Mouse (Mus musculus) left cerebral cortex, adult 2 months (tissue): ENCODE results near the gene Jmjd7. TPM values are rescaled to one million over a fixed set of nuclear protein-coding genes. Genes with fewer than 3 reads are reported as not detected.
A peak's percentile ranks its signal among the peaks of the same experiment; 100 is the strongest.

Source experiments
- DNase-seq, 2 experiments: peaks; one replicate each; pipeline ENCODE4 v3.0.0; 2021 to 2022; ENCODE audit warnings: low spot score in 2 of 2, mixed read lengths in 1 of 2; ENCODE audit errors: extremely low spot score in 1 of 2
- H3K27ac ChIP-seq: fragments of 200-600 bp; 2 replicates; pipeline ENCODE4 v1.8.1; 2022
- H3K4me3 ChIP-seq: fragments of 200-600 bp; 2 replicates; pipeline ENCODE4 v1.8.1; 2022
- CTCF ChIP-seq: fragments of 200-600 bp; IDR thresholded peaks from 2 replicates; pipeline ENCODE4 v1.8.1; 2022; ENCODE audit warnings: antibody characterized with exemption, mild to moderate bottlenecking, moderate library complexity
- intact Hi-C: fragments of 180-260 bp; cut with DNase I; formaldehyde crosslinking; loops from one replicate; pipeline ENCODE4 v1.15.1; 2025
- total RNA-seq, 2 experiments: library from RNA; stranded (reverse); gene quantifications; 2 replicates each; pipeline ENCODE4 v1.2.3; 2021

Jmjd7 gene
- total RNA-seq, 2 experiments from 2014 or later = 4.7 to 6.9 TPM

- intact Hi-C loops = no loop called here
- peak overlapping the region; percentile 9; the same call in 1 of the 2 replicates for H3K4me3 ChIP-seq
- no peak for TF ChIP-seq CTCF
- peak overlapping the region; percentile 90 for H3K27ac ChIP-seq
- DNase-seq = peak; percentile 49 to 61
These were observed 19.4 kb downstream of the Jmjd7 start for GRCm38 (mm10) chr2:120046486-120047310.

DNA sequence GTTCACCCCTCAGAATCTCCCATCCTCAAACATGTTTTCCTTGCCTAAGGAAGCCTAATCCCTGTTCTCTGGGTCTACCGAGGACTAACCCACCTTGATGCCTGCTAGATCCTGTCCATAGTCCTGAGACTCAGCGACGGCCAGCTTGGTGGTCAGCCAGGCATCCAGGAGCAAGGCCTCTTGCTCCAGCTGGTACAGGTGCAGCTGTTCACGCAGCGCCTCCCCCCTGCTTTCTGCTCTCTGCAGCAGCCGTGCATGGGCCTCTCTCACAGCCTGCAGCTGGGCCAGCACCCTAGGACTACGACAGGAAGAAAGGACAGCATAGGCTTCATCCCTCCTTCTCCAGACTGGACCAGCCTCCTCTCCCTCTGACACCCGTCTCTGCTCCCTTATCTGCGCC lies 20.9 kb downstream of the Jmjd7 start:
- intact Hi-C loops = no loop called here
- no peak overlapping the region for H3K4me3 ChIP-seq
- no peak for DNase-seq
- no peak overlapping the region for H3K27ac ChIP-seq
- no peak for TF ChIP-seq CTCF

- no peak overlapping the region for H3K4me3 ChIP-seq
- H3K27ac ChIP-seq = peak overlapping the region; percentile 64
- peak; percentile 45 for TF ChIP-seq CTCF
- intact Hi-C loops = no loop called here
- peak in 1 of 2 experiments; percentile 29 for DNase-seq
These were observed 22.5 kb downstream of the Jmjd7 start for GRCm38 (mm10) chr2:120049632-120050274.

GRCm38 (mm10) chr2:120051405-120051804 lies 24.1 kb downstream of the Jmjd7 start:
- no peak for DNase-seq
- Histone ChIP-seq H3K27ac (no peak overlapping the region), H3K4me3 (no peak overlapping the region)
- no peak for TF ChIP-seq CTCF
- intact Hi-C loops = no loop called here

DNA sequence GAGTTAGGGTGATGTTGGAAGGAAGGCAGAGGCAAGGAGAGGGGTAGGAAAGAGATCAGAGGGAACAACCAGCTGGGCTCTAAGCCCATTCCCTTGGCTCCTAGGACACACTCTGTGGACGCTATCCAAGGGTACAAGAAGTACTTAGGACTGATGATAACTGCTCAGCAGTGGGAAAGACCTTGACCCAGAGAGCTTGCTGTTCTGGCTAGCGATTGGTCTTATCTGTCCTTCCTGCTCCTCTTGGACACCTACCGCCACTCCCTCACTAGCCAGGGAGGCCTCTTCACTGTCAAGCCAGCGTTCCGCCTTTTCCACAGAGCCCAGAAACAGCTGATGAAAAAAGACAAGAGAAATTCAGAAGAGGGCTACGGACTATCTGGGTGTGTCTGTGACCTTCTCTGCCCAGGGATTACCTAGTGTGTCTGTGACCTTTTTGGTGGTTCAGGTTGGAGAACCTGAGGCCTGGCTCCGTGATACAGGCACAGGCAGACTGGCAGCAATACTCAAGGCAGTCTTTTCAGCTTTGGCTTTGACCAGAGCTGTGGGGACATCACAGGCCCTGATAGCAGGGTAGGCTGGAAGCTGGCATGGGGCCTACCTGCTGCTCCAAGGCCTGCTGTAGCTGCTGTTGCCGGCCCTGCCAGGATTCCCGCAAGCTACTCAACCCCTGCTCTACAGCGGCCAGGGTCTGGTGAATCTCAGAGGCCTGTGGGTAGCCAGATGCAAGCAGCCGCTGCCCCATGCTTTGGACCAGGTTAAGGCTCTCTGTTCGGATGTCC lies 27.7 kb downstream of the Jmjd7 start:
- intact Hi-C loops = no loop called here
- no peak overlapping the region for H3K4me3 ChIP-seq
- TF ChIP-seq CTCF = no peak

GRCm38 (mm10) chr2:120055923-120056322 lies 28.6 kb downstream of the Jmjd7 start:
- no peak overlapping the region for H3K4me3 ChIP-seq
- H3K27ac ChIP-seq = no peak overlapping the region
- DNase-seq = no peak
- intact Hi-C loops = no loop called here
- no peak for TF ChIP-seq CTCF

More for the DNA sequence above, 27.7 kb downstream of the Jmjd7 start:
- H3K27ac ChIP-seq = no peak overlapping the region
- no peak for DNase-seq

- H3K4me3 ChIP-seq = no peak overlapping the region
- intact Hi-C loops = no loop called here
- no peak for TF ChIP-seq CTCF
- H3K27ac ChIP-seq = no peak overlapping the region
- DNase-seq = no peak
These were observed 31.5 kb downstream of the Jmjd7 start for GRCm38 (mm10) chr2:120058818-120059217.

DNA sequence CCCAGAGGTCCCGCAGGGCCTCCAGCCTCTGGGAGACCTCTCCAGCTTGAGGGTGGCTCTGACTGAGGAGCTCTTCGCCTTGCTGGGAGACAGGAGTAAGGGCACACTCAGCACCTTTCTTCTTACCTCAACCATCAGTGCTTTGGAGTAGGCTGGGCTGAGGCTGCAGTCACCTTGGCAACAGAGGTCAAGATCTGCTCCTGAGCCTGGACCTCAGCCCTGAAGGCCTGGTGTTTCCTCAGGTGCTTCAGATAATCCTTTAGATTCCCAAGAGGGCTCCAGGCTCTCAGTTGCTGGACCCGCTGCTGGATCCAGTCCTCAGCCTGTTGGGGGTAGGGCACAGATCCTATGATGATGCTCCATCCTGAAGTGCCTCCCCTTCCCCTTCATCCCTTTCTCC lies 32.2 kb downstream of the Jmjd7 start:
- Histone ChIP-seq H3K4me3 (no peak overlapping the region), H3K27ac (no peak overlapping the region)
- no peak for TF ChIP-seq CTCF
- DNase-seq = no peak
- intact Hi-C loops = no loop called here

- no peak for DNase-seq
- no peak for TF ChIP-seq CTCF
- Histone ChIP-seq H3K4me3 (no peak overlapping the region), H3K27ac (no peak overlapping the region)
- intact Hi-C loops = no loop called here
These were observed 32.9 kb downstream of the Jmjd7 start for GRCm38 (mm10) chr2:120060190-120060589.

DNA sequence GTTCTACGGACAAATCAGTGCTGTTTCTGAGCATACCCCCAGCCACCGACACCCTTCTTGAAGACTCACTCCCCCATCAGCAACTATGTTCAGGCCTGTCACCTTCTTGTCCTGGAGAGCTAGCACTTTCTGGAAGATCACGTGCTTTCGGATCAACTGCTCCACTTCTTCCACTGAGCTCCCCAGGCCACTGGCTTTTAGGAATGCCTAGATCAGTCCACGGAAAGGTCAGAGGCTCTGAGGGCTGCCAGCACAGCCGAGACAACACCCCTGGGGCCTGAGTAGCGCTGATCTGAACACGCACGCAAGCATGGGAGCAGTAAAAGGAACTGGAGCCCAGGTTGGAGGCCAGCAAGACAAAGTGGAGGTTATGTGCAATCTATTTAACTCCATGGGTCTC lies 33.4 kb downstream of the Jmjd7 start:
- intact Hi-C loops = no loop called here
- Histone ChIP-seq H3K27ac (no peak overlapping the region), H3K4me3 (no peak overlapping the region)
- TF ChIP-seq CTCF = no peak
- DNase-seq = no peak

- intact Hi-C loops = no loop called here
- H3K27ac ChIP-seq = no peak overlapping the region
- no peak for TF ChIP-seq CTCF
- DNase-seq = no peak
- no peak overlapping the region for H3K4me3 ChIP-seq
These were observed 35.0 kb downstream of the Jmjd7 start for GRCm38 (mm10) chr2:120062248-120062647.

DNA sequence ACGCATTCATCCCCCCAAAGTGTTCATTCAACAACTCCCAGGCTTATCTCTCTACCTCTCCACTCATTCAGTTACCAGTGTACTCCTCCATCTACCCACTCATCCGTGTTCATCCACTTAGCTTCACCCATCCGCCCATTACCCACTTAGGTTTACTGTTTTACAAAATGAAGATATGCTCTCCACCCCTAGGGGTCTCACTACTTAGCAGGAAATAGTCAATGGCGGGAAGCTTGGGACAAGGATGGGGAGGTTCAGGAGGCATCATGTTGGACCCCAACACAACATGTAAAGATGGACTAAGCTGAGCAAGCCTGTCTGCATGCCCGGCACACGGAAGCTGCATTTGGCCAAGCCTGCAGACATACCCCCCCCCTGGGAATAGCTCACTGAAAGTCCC lies 37.4 kb downstream of the Jmjd7 start:
- intact Hi-C loops = no loop called here
- Histone ChIP-seq H3K4me3 (no peak overlapping the region), H3K27ac (no peak overlapping the region)
- DNase-seq = no peak
- TF ChIP-seq CTCF = peak; percentile 30
